Mouse (Mus musculus) brain, embryonic 14.5 days (tissue): ENCODE measurements at regions not wholly inside any gene's neighbourhood (a gene's known extent, or its start where the extent isn't known, plus 50 kb on each side); places are given as distances from the start of the nearest gene placed in this dataset.

ENCODE experiments used
- CTCF ChIP-seq: fragments of 200-500 bp; IDR thresholded peaks from 2 replicates; pipeline ENCODE4 v1.5.1; 2012; ENCODE audit warnings: inconsistent platforms, mild to moderate bottlenecking, moderate library complexity, borderline replicate concordance; ENCODE audit not compliant: insufficient read depth, insufficient read length; ENCODE audit errors: extremely low read depth
- POLR2A ChIP-seq: fragments of 200-500 bp; IDR thresholded peaks from 2 replicates; pipeline ENCODE4 v1.6.1; 2012; ENCODE audit warnings: mild to moderate bottlenecking, inconsistent platforms, borderline replicate concordance; ENCODE audit not compliant: poor library complexity, insufficient read depth, insufficient read length, severe bottlenecking; ENCODE audit errors: extremely low read depth

DNA sequence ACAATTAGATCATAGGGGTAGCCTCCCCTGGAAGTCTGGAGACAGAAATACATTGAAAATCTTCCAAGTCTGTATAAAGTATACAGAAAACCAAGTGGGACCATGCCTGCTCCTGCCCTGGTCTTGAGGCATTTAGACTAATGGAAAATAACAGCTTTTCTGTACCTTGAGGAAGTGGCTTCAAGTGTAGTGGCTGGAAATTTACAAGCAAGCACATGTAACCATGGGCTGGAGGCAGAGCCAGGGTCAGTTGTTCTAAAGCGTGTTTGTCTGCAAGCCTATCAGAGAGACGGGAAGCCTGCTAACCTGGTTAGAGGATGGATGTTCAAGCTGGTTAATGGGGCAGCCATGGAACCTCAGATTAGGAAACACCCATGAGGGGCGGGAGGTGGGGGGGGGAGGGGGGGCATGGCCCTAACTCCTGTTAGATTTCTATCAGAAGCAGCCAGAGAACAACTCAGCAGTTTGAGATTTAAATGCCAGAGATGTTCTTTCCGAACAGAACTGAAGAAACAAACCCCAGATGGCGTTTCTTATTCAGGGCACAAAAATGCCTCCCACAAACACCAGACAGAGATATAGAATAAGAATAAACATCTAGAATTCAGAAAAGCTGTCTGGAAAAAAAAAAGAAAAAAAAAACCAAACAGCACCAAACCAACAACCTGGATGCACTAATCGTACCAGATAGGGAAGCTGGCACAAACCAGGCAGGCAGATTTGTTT, 67.7 kb upstream of the Fam13c start:
- TF ChIP-seq POLR2A: no peak
- no peak for TF ChIP-seq CTCF
